Mouse (Mus musculus): Measurements from ENCODE around the gene Ust. TPM values are rescaled to one million over a fixed set of nuclear protein-coding genes. Genes with fewer than 3 reads are reported as not detected.

Gene Ust
- polyA plus RNA-seq, 1 experiment from 2014 or later: 8.5 TPM

DNA sequence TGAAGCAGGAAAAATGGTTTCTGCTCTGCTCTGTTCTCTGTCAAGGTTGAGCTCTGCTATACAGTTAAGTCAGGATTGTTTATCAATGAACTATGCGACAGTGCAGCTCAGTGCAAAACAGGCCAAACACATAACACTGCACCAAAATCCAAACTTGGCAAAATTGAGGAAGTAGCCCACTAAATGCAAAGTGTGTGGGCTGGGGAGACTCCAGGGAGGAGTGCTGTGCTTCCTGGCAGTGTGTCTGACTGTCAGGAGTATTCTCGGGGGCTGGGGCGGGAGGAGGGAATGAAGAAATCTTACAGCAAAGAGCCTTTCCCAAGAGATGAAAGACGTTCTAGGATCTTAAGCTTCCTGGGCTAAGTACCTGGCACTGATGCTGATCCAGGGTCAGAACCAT lies 165.1 kb downstream of the Ust start:
- Histone ChIP-seq H3K4me3 (no peak overlapping the region), H3K36me3 (no peaks in the 10 kb centered on the region), H3K9ac (no peak overlapping the region), H3K4me1 (peaks cover 3% of the 10 kb centered on the region; the same call in 1 of the 2 replicates), H3K4me2 (no peak overlapping the region), H3K27me3 (no peaks in the 10 kb centered on the region), H3K9me3 (no peaks in the 10 kb centered on the region), H3K27ac (no peak overlapping the region)
- ATAC-seq (ENCODE audit: insufficient number of reproducible peaks, insufficient read depth, low FRiP score, low TSS enrichment, low read depth): no peak
- 77% methylated on average over 4 of the region's 4 CpGs for WGBS

DNA sequence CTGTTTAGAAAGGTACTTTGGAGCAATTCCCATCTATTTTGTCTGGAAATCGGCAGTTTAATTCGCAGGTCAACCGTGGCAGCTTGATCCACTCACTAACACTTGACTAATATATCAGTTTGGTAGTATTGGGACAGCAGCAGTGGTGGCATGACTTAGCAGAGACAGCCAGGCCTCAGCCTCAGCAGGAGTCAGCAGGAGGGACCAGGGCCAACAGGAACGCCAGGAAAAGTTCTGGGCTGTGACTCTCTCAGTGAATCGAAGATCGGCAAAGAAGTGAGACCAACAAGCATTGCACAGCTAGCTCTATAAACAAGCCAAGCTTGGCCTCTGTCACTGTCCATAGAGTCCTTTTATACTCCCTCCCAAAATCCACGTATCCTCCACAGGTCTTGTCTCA lies 168.0 kb downstream of the Ust start:
- WGBS: 94% methylated on average over 7 of the region's 7 CpGs
- Histone ChIP-seq H3K4me2 (no peak overlapping the region), H3K27me3 (no peaks in the 10 kb centered on the region), H3K9ac (no peak overlapping the region), H3K27ac (no peak overlapping the region), H3K4me1 (peaks cover 7% of the 10 kb centered on the region; the same call in 1 of the 2 replicates), H3K4me3 (no peak overlapping the region), H3K36me3 (no peaks in the 10 kb centered on the region), H3K9me3 (no peaks in the 10 kb centered on the region)
- no peak for ATAC-seq (ENCODE audit: insufficient number of reproducible peaks, insufficient read depth, low FRiP score, low TSS enrichment, low read depth)

DNA sequence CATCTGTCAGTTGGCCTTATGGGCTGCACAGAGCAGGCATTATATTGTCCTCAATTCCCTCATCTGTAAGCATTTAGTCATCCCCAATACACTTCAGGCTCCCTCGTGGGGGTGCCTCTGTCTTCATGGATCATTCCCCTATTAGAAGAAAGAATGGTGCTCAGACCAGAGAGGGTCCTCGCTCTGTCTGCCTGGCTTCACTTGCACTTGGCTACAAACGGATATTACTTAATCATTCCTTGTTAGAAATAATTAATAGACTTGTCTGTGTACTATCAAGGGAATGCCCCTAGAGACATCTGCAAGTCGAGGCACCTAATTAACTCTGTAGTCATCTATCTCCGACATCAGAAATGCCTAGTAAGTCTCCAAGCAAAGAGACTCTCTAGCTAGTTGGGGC lies 171.1 kb downstream of the Ust start:
- H3K9me3 ChIP-seq: no peaks in the 10 kb centered on the region
- H3K36me3 ChIP-seq: no peaks in the 10 kb centered on the region
- no peak overlapping the region for H3K27ac ChIP-seq
- peaks cover 14% of the 10 kb centered on the region; the same call in 1 of the 2 replicates for H3K4me1 ChIP-seq
- no peaks in the 10 kb centered on the region for H3K27me3 ChIP-seq
- no peak overlapping the region for H3K9ac ChIP-seq
- H3K4me2 ChIP-seq: no peak overlapping the region
- H3K4me3 ChIP-seq: no peak overlapping the region
- 44% methylated on average over 5 of the region's 5 CpGs for WGBS
- no peak for ATAC-seq (ENCODE audit: insufficient number of reproducible peaks, insufficient read depth, low FRiP score, low TSS enrichment, low read depth)

DNA sequence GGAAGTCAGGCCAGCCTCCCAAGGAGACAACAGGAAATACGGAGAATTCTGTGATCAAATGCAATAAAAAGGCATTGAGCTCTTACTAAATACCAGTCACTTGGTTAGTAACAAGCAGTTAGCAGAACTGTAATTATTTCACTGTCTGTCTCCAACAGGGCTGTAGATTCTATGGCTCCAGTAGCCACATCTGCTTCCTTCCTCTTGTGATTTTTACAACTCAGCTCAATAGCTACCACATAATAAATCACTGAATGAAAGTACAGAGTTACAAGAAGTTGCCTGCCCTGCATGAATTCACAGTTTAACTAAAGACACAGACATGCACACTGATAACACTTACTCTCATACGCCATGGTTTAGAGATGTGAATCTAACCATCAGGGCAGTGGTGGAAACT lies 176.1 kb downstream of the Ust start:
- Histone ChIP-seq H3K4me1 (peaks cover 12% of the 10 kb centered on the region; the same call in 1 of the 2 replicates), H3K4me3 (no peak overlapping the region), H3K9ac (no peak overlapping the region), H3K27me3 (no peaks in the 10 kb centered on the region; the same call in 1 of the 2 replicates), H3K4me2 (no peak overlapping the region), H3K27ac (no peak overlapping the region), H3K36me3 (no peaks in the 10 kb centered on the region), H3K9me3 (no peaks in the 10 kb centered on the region)
- no peak for ATAC-seq (ENCODE audit: insufficient number of reproducible peaks, insufficient read depth, low FRiP score, low TSS enrichment, low read depth)
- WGBS: 87% methylated on average over 2 of the region's 2 CpGs

DNA sequence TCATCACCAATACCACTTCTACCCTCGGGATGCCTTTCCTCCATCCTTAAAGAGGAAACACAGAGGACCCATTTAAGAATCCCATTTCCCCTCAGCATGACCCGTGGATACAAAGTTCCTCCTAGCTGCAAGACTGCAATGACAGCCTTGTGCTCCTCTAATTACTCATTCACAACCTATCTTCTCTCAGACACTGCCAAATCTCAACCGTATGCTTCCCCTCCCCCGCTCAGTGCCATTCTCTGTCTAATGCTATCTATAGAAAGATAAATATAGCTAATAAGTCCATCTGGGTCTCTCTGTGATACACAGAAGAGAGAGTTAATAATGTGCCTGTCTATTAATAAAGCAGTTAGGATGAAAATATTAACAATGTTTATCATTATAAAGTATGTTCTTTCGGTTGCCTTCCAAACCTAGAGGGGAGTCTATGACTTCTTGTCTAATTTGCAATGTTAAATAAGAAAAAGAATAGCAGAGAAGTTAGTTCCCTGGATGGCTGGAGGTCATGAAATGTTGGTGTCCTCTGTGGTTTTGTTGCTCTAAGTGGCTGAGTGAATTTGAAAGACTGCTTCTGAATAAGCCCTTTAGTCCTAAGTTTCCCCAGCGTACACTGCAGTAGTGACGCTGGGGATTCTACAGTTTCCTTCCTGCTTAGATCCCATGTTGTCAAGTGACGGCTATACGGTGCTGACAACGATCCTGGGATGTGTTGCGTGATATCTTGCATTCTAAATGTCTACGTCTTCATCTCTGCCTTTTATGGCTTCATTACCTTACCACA lies 178.8 kb downstream of the Ust start:
- Histone ChIP-seq H3K4me2 (no peak overlapping the region), H3K4me1 (peaks cover 18% of the 10 kb centered on the region), H3K4me3 (no peak overlapping the region), H3K9ac (no peak overlapping the region), H3K27ac (no peak overlapping the region), H3K9me3 (no peaks in the 10 kb centered on the region), H3K27me3 (no peaks in the 10 kb centered on the region; the same call in 1 of the 2 replicates), H3K36me3 (no peaks in the 10 kb centered on the region)
- no peak for ATAC-seq (ENCODE audit: insufficient number of reproducible peaks, insufficient read depth, low FRiP score, low TSS enrichment, low read depth)
- WGBS: 69% methylated on average over 12 of the region's 12 CpGs

DNA sequence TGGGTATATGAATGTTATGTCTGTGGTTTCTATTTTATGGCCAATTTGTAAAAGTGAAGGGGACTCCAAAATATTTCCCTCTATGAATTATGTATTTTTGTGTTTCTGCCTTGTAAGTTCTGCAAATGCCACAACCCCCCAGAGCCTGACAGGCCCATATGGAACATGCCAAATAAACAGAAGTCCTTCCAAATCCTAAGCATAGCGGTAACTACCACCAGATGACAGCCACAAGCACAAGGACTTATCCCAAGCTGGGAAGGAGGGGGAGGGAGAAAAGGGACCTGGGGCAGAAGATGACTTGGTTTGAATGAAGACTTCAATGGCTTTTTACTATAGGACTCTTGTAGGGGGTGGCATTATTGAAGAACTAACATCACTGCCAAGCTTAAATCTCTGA lies 182.0 kb downstream of the Ust start:
- Histone ChIP-seq H3K27me3 (no peaks in the 10 kb centered on the region; the same call in 1 of the 2 replicates), H3K4me2 (no peak overlapping the region), H3K9me3 (no peaks in the 10 kb centered on the region), H3K9ac (no peak overlapping the region), H3K36me3 (no peaks in the 10 kb centered on the region), H3K4me3 (no peak overlapping the region), H3K4me1 (peaks cover 12% of the 10 kb centered on the region), H3K27ac (no peak overlapping the region)
- no peak for ATAC-seq (ENCODE audit: insufficient number of reproducible peaks, insufficient read depth, low FRiP score, low TSS enrichment, low read depth)
- WGBS: 41% methylated on average over 1 of the region's 1 CpGs

DNA sequence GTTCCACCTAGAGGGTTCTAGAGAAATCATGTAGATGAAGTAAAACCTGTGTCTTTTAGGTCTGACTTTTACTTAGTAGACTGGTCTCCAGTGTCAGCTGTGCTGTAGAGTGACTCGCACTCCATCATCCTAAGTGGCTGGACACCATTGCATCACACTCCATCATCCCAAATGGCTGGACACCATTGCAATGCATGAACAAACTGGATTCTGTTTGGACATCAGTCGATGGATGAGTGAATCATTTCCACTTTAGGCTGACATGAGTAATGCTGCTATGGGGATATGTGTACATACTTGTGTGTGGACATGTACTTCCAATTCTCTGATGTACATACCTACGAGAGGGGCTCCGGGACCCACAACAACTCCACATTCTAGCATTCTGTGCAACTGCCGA lies 187.7 kb downstream of the Ust start:
- Histone ChIP-seq H3K4me1 (peaks cover 3% of the 10 kb centered on the region; the same call in 1 of the 2 replicates), H3K4me3 (no peak overlapping the region), H3K27me3 (no peaks in the 10 kb centered on the region), H3K4me2 (no peak overlapping the region), H3K9ac (no peak overlapping the region), H3K36me3 (peaks cover 5% of the 10 kb centered on the region; the same call in 1 of the 2 replicates), H3K9me3 (no peaks in the 10 kb centered on the region), H3K27ac (no peak overlapping the region)
- ATAC-seq (ENCODE audit: insufficient number of reproducible peaks, insufficient read depth, low FRiP score, low TSS enrichment, low read depth): no peak
- 90% methylated on average over 5 of the region's 5 CpGs for WGBS

DNA sequence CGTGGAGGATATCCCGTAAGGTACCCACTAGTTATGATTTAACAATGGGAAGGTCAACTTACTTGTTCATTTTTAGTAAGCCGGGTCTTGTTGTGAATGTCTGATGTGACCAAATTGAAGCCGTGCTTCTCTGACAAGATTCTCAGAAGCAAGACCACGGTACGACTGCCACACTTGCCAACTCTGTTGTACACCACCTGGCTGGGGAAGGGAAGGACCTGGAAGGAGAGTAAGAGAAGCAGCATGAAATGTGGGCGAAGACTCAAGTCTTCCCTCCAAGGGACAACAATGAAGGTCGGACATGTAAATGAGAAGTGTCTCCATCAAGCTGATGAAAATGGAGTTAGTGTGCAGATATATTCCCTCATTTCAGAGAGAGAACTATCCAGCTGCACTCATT lies 188.6 kb downstream of the Ust start:
- Histone ChIP-seq H3K36me3 (peaks cover 5% of the 10 kb centered on the region; the same call in 1 of the 2 replicates), H3K9ac (no peak overlapping the region), H3K4me2 (no peak overlapping the region), H3K4me3 (no peak overlapping the region), H3K27ac (no peak overlapping the region), H3K4me1 (no peaks in the 10 kb centered on the region), H3K27me3 (no peaks in the 10 kb centered on the region), H3K9me3 (no peaks in the 10 kb centered on the region)
- ATAC-seq (ENCODE audit: insufficient number of reproducible peaks, insufficient read depth, low FRiP score, low TSS enrichment, low read depth): no peak
- 89% methylated on average over 8 of the region's 8 CpGs for WGBS

DNA sequence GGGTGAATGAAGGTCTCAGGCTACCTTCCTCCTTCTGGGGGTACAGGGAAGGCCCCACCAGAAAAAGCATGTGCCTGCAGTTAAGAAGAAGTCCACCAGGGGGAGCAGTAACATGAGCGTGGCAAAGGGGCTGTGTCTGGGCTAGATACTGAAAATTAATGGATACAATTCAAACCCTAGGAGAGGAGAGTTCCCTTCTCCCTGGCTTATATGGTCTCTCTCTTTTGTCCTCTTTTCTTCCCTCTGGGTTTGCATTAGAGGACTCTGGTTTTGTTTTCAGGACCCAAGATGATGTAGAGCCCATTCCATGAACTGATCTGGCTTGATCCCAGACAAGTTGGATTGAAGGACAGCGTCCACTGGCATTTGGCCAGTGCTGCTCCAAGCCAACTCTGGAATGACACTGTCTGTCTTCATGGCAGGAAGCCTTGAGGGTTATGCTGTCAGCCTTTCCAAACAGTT lies 195.3 kb downstream of the Ust start:
- Histone ChIP-seq H3K4me3 (no peak overlapping the region), H3K9ac (no peak overlapping the region), H3K9me3 (no peaks in the 10 kb centered on the region), H3K36me3 (peaks cover 3% of the 10 kb centered on the region; the same call in 1 of the 2 replicates), H3K27me3 (no peaks in the 10 kb centered on the region), H3K27ac (no peak overlapping the region), H3K4me1 (peaks cover 2% of the 10 kb centered on the region; the same call in 1 of the 2 replicates), H3K4me2 (no peak overlapping the region)
- 49% methylated on average over 2 of the region's 2 CpGs for WGBS
- no peak for ATAC-seq (ENCODE audit: insufficient number of reproducible peaks, insufficient read depth, low FRiP score, low TSS enrichment, low read depth)

DNA sequence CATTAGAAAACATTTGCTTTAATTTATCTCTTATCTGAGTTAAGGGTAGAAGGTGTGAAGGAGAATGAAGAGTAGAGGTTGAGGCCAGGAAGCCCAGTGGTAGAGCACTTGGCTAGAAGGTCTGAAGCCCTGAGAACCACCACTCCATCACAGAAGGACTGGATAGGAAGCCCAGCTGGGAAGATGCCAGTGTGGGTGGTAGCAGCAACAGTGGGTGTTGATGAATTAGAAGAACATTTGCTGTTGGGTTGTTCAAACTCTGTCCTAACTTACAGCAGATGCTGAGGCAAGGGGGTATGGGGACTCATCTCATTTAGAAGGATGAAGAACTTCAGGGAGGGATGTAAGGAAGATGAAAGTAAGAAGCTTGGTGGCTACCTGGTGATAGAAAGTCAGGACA lies 197.9 kb downstream of the Ust start:
- ATAC-seq (ENCODE audit: insufficient number of reproducible peaks, insufficient read depth, low FRiP score, low TSS enrichment, low read depth): no peak

DNA sequence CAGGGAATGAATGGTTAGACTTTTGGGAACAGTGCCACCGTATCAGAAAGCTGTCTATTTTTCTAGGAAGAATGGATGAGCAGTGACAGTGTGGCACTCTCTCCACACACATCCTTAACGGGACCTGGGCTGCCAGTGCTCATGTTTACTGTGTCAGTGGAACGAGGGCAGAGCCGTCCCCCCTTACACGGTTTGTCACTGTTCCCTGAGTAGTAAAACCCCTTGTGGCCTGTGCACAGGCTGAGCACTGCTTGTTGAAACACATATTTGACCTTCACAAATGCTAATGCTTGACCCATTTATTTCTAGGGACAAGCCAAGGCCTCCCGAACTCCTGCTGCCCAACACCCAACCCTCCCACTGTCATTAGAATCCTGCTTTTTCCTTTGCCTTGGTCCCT lies 209.2 kb downstream of the Ust start:
- Histone ChIP-seq H3K27me3 (no peaks in the 10 kb centered on the region), H3K27ac (no peak overlapping the region), H3K36me3 (no peaks in the 10 kb centered on the region), H3K9ac (no peak overlapping the region), H3K4me1 (peaks cover 9% of the 10 kb centered on the region), H3K9me3 (no peaks in the 10 kb centered on the region), H3K4me3 (no peak overlapping the region), H3K4me2 (no peak overlapping the region)
- 66% methylated on average over 6 of the region's 6 CpGs for WGBS
- ATAC-seq (ENCODE audit: insufficient number of reproducible peaks, insufficient read depth, low FRiP score, low TSS enrichment, low read depth): no peak

More for the DNA sequence above, 197.9 kb downstream of the Ust start:
- no peak overlapping the region for H3K27ac ChIP-seq
- no peaks in the 10 kb centered on the region for H3K9me3 ChIP-seq
- H3K4me2 ChIP-seq: no peak overlapping the region
- no peaks in the 10 kb centered on the region for H3K36me3 ChIP-seq
- H3K4me3 ChIP-seq: no peak overlapping the region
- H3K9ac ChIP-seq: no peak overlapping the region
- H3K4me1 ChIP-seq: peaks cover 2% of the 10 kb centered on the region; the same call in 1 of the 2 replicates
- no peaks in the 10 kb centered on the region for H3K27me3 ChIP-seq

DNA sequence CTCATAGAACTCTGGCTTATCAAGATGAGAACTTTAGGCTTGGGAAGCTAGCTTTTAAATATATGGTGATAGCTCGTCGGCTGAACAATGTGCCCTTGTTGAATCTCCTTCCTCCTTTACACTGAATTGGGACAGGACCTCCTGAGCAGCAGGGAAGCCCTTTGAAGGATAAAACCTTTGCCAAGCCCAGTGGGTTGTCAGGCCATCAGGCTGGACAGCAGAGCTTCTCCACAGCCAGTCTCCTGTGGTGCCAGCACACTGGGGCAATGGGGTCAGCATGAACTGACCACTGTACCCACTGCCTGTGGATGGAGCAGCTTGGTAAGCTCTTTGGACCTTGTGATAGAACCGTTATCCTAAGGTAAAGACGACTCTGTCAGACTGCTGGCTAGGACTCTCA lies 214.4 kb downstream of the Ust start:
- WGBS: 72% methylated on average over 4 of the region's 4 CpGs
- no peaks in the 10 kb centered on the region for H3K9me3 ChIP-seq
- no peak overlapping the region for H3K4me3 ChIP-seq
- no peak overlapping the region for H3K27ac ChIP-seq
- H3K4me1 ChIP-seq: peaks cover 14% of the 10 kb centered on the region
- no peaks in the 10 kb centered on the region for H3K27me3 ChIP-seq
- H3K4me2 ChIP-seq: no peak overlapping the region
- no peak for ATAC-seq (ENCODE audit: insufficient number of reproducible peaks, insufficient read depth, low FRiP score, low TSS enrichment, low read depth)
- no peak overlapping the region for H3K9ac ChIP-seq
- H3K36me3 ChIP-seq: no peaks in the 10 kb centered on the region
